Mouse (Mus musculus) adrenal gland, postnatal 4 days (tissue): ENCODE measurements around the gene Dppa4. TPM values are rescaled to one million over a fixed set of nuclear protein-coding genes. Genes with fewer than 3 reads are reported as not detected.
"Not testable (repeated sequence)": the region's sequence is repeated elsewhere in the genome, so short reads cannot be mapped to it uniquely, and the experiment has no call there.

ENCODE experiments used
- DNase-seq, 2 experiments: peaks; one replicate each; pipeline ENCODE4 v3.0.0; 2021 to 2022; ENCODE audit warnings: low spot score in 2 of 2, mixed read lengths in 2 of 2
- long read RNA-seq, 2 experiments: library from polyadenylated mRNA; stranded (forward); transcript quantifications; one replicate each; pipeline ENCODE4 v2.0.0; 2021
- total RNA-seq, 2 experiments: library from RNA; stranded (reverse); gene quantifications; 2 replicates each; pipeline ENCODE4 v1.2.3; 2021

Gene Dppa4
- not detected for total RNA-seq
- long read RNA-seq, experiment 1: 0 reads
- long read RNA-seq, experiment 2: 0 reads

DNA sequence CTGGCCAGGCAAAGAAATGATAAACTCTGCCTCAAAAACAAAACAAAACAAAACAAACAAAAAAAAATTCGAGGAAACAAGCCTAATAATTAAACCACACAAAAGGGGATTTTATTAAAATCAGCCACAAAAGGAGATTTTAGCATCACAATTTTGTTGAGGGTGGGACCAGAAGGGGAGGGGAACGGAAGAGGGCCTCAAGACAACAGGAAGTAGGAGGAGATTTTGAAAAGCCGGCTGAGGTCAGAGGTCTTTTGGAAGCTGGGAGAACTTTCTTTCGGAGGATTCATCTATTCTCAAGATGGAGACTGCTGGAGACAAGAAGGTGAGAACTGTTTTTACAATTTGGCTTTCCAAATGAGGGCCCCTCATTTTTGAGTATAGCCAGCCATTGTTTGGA lies at the start of gene Dppa4:
Gene Dppa4 (plus strand): TSS at position 217 of the 400 bp plus-strand sequence.
- no peak for DNase-seq

DNA sequence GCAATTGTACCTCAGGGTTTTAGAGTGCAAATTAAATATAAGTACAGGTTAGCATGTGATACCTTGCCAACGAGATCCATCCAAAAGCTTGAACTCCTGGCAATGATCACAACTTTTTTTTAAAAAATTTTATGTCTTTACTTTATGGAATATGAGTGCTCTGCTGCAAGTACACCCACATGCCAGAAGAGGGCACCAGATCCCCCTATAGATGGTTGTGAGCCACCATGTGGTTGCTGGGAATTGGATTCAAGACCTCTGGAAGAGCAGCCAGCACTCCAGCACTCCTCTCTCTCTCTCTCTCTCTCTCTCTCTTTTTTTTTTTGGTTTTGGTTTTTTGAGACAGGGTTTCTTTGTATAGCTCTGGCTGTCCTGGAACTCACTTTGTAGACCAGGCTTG lies 48.5 kb upstream of the Dppa4 start:
- DNase-seq: no peak

DNA sequence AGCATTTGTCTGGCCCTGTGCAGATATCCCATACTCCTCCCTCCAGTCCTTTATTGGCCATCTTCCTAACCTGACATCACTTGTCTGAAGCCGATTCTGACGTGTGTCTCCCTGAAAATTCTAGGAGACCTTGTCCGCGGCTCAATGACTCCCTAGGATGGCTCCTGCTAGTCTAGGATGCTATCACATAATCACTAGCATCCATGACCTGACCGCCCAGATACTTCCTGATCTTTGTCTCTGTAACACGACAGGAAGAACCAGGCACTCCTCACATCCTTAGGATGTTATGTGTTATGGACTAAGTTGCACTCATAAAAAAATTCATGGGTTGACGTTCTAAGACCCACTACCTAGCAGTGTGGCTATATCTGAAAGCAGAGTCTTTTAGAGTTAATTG lies 45.9 kb upstream of the Dppa4 start:
- no peak for DNase-seq

DNA sequence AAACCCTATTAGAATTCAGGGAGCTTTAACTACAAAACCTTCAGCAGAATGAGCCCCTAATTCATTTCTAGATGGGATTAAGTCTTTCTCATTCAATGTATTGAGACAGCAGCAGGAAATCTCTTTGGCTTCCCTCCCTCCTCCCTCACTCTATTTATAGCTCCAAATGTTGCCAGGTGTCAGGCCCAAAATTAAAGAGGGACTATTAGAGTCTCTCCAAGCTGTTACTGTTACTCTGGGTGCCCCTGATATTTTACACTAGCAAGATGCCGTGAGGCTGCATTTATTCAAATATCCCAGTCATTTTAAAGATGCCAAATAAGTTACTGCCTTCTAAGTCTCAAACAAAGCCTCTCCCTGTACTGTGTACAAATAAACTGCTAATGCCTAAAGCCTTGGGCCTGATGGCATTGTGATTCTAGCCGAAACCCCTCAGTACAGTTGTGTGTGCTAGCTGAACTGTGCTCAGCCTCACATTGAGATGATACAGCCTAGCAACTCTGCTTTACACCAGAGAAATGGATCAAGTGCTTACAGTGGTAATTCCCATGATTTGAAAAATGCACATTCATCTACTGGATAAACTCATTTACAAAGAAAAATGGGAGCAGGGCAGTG lies 36.4 kb upstream of the Dppa4 start:
- no peak for DNase-seq

DNA sequence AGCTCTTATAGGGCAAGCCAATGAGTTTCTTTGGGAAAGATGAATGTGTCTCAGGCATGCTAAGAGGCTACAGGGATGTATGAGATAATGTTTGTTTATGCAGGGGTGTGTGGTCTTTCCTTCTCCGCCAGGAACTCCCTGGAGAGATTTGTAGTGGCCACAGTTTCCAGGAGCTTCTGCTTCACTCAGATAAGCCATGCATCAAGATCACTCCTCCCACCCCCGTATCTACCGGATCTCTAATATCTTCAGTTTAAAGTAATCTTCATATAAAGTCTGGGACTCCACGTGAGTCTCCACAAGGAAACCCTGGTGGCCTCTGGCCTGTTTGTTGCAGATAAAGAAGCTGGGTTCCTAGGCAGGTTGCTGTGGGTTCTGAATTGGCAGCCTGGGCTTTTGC lies 30.7 kb upstream of the Dppa4 start:
- no peak for DNase-seq

DNA sequence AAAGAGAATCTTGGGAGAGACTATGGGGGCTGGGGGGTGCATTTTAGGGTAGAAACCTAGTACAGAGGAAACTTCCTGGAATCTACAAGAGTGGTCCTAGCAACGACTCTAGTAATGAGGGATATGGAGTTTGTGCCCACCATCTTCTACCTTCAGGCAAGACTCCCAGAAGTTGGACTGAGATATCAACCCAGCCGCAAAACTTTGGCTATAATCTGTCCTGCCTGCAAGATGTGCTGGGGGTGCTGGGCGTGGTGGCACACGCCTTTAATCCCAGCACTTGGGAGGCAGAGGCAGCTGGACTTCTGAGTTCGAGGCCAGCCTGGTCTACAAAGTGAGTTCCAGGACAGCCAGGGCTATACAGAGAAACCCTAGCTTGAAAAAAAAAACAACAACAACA lies 28.9 kb upstream of the Dppa4 start:
- DNase-seq: no peak

DNA sequence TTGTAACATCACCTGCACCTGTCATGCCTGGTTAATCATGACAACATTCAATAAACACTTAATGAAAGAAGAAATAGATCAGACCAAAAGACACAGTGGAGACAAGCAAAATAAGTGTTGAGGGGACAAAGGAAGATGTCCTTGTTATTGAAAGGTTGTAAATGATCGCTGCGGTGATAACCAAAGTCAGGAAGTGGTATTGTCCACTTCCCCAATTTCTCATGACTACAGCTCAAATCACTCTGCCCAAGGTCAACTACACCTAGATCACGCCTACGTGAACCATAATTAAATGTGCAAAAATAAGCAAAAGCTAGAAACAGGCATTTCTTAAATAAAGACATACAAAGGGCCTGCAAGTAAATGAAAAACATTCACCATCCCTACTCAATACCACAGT lies 24.0 kb upstream of the Dppa4 start:
- no peak for DNase-seq

DNA sequence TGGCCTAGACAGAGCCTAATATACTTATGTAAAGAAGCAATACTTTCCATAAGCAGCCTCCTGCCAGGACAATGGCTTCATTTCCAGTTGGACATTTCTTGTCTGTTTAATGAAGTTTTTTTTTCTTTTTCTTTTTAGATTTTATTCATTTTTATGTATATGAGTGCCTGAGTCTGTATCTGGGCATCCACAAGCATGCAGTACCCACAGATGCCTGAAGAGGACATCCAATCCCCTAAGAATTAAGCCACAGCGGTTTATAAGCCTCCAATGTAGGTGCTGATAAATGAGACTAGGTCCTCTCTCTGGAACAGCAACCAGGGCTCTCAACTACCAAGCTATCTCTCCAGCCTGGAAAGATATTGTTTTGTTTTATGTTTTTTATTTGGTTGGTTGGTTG lies 20.6 kb upstream of the Dppa4 start:
- no peak for DNase-seq

DNA sequence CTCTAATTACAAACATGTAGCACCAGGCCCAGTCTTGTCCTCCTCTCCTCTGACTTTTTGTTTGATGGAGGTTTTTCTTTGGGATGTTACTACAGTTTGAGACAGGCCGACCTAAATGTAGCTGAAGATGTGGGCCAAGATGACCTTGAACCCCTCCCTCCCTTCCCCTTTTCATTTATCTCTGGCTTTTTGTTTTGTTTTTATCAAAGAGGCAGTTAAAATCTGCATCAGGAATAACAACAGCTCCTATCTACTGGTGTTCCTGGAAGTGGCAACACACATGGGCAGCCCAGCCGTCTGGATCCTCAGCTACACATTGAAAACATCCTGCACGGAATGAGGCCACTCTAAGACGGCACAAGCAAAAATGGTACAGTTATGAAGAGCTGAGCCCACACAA lies 17.7 kb upstream of the Dppa4 start:
- DNase-seq: no peak

DNA sequence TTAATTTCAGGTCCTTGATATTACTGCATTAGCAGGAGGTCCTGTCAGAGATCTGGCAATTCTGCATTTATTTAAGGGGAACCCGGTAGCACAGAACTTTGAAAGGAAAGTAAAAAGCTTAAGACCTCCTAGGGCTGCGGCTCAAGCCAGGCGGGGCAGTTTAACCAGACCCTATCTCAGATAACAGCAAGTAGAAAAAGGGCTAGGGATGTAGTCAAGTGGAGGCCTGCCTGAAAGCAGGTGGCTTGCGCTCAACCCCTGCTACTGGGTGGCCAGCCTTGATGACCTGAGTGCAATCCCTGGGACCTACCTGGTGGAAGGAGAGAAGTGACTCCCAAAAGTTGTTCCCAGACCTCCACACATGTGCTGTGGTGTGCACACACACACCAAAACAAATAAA lies 6.6 kb upstream of the Dppa4 start:
- no peak for DNase-seq

DNA sequence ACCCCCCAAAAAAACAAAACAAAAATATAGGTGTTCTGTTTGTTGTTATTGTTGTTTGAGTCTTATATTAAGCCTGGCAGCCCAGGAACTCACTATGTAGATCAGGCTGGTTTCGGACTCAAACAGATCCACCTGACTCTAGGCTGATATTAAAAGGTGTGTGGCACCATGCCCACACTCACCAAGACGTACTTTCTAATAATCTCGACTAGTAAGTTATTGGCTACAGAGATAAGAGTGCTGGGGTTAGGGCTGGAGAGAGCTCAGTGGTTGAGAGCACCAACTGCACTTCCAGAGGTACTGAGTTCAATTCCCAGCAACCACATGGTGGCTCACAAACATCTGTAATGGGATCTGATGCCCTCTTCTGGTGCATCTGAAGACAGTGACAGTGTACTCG lies 2.6 kb upstream of the Dppa4 start:
- DNase-seq: no peak

DNA sequence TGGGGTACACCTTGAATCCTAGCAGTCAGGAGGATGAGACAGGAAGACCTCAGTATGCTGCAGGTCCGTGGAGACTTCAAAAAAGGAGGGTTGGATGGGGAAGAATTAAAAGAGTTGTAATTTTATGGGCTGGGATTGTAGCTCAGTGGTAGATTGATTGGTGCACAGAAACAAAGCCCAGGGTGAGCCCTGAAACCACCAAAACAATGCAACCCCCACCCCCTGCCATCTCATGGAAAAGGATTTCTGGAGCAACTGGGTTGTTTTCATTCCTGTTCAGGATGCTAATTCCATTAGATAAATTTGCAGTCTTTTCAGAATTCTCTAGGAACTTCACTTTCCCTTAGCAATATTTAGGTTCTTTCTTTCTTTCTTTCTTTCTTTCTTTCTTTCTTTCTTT lies 732 bp upstream of the Dppa4 start:
- no peak for DNase-seq

DNA sequence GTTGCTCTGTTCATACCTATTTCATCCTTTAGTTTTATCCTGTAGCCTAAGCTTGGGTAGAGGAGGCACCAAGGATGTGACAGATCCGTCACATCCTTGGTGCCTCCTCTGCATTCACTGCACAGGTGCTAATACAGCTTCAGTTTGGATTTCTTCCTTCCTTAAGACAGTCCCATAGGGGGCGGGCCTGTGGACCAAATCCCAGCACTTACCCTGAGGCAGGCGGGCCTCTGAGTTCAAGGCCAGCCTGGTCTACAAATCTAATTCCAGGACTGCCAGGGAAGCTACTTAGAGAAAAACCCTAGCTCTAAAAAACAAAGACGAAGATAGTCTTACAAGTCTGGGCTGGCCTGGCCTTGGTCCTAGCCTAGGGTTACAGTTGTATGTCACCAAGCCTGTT lies 2.0 kb downstream of the Dppa4 start:
- no peak for DNase-seq

DNA sequence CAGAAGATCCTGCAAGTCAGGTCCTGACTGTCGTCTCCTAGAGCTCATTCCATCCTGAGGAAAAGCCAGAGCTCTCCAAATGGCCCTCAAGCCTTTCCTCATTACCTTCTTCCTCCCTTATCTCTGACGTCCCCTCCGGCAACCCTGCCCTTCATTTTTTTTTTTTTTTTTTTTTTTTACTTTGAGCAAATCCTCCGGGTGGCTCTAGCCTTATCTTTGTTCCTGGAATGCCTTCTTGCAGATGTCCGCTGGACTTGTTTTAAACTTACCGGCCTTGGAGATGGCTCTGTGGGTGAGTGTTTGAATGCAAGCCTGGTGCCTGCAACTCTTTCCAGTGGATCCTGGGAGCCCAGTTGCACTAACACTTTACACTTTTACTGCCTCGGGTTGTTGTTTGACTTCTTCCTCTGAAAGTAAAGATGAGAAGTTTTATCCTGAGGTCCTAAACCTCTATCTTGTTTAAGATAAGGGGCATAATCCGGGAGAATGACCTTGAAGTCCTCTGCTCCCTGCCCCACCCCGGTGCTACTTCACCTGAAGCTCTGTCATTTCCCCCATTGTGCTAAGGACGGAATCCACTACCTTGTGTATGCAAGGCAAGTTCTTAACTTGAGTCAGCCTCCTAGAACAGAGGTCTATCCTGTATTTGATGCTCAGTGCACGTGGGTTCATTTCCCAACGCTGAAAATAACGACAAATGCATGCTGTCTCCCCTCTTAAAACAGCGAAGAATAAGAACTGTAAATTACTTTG lies 14.0 kb downstream of the Dppa4 start:
- DNase-seq: no peak

DNA sequence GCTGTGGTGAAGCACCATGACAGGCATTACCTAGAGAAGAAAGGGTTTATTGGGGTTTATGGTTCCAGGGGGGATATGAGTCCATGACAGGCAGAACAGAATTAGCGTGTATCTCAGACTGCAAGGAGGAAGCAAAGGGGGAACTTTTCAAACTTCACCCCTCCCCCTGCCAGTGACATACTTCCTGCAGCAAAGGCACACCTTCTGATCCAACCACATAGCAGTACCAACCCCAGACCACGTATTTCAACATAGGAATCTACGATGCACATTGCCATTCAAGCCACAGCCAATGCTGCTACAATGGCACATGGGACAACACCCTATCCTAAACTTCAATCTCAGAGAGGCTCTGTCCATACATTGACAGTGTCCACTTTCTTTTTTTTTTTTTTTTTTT lies 16.4 kb downstream of the Dppa4 start:
- DNase-seq: no peak

DNA sequence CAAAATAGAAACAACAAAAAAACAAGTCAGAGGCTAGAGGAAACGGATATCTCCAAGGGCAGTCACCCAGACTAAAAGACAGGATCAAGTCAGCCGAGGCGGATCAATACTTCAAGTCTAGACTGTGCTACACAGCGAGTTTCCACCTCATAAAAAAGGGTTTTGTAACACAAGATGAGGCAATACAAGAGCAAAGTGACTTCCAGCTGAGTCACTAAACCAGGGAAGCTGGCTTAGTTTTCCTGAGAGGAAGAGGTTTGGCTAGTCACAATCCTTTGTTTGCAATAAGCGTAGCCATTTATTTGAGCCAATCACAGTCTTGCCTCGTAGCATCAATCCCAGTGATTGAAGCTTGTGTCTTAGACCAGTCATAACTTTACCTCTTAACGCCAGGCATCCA lies 20.0 kb downstream of the Dppa4 start, which contains the start of gene Dppa2:
Gene Dppa2 (plus strand): TSS at position 400 of the 400 bp plus-strand sequence.
- no peak for DNase-seq

DNA sequence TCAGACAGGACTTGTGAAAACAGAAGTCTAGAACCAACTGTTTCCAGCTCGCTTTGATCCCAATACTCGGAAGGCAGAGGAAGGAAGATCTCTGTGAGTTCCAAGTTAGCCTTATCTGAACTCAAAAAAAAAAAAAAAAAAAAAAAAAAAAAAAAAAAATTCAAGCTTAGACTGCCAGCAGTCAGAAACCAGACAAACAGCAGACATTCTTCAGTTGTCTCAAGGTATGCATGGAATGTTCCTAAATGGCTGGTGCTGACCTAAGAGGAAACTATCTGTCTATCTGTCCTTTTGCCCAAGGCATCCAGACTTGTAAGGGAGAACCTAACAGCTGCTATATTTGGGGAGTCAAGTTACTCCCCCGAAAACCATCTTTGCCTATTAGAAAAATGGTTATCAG lies 20.4 kb downstream of the Dppa4 start:
- no peak for DNase-seq

DNA sequence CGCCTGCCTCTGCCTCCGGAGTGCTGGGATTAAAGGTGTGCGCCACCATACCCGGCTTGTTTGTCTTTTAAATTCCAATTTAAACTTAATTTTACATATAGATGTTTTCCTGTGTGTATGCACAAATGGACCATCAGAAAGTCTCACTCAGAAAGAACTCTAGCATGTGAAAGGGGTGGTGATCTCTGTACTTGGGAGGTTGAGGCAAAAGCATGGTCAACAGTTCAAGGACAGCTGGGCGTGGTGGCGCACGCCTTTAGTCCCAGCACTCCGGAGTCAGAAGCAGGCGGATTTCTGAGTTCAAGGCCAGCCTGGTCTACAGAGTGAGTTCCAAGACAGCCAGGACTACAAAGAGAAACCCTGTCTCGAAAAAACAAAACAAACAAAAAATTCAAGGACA lies 25.4 kb downstream of the Dppa4 start:
- not testable (repeated sequence) for DNase-seq

DNA sequence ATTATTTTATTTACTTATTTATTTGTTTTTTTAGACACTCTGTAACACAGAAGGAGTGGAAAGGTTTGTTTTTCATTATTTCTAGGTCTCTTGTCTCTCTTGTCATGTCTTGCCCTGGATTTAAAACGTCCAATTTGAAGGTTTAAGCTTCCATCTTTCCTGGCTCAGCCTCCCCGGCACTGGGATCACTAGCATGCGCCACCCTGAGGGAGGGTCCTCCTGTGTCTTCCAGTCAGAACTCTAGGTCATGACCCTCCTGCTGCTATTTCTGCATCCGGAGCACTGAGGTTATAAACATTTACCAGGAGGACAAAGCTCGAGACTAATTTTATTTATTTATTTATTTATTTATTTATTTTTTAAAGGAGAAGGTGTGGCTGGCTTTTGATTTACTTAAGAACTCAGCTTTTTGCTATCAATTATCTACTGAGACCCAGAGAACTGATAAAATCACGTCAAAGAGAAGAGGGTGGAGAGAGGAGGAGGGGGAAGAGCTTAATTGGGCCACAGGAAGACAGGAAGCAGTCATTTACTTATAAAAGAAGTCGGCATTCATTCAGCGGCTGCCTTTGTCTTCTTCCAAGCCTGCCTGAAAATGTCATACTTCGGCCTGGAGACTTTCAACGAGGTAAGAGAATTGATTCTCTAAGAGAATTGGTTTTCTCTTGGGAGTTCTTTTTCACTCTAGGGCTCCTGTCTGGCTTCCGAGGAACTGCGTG lies 26.5 kb downstream of the Dppa4 start:
- no peak for DNase-seq

DNA sequence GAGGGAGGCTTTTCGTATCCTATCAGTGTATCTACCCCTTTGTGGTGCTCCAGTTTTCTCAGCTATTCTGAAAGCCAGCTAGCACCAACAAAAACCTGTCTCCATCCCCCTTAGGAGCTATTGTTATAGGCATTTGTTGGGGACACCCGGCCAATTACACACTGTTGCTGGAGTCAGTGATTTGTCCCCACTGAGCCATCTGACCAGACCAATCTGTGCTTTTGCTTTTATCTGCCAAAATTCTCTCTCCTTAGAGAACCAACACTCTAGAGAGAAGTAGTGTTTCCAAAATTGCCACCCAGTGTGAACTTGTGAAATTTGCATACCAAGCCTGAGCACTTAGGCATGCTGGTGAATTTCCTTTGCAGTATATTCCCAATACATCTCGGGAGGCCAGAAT lies 31.8 kb downstream of the Dppa4 start:
- DNase-seq: no peak

DNA sequence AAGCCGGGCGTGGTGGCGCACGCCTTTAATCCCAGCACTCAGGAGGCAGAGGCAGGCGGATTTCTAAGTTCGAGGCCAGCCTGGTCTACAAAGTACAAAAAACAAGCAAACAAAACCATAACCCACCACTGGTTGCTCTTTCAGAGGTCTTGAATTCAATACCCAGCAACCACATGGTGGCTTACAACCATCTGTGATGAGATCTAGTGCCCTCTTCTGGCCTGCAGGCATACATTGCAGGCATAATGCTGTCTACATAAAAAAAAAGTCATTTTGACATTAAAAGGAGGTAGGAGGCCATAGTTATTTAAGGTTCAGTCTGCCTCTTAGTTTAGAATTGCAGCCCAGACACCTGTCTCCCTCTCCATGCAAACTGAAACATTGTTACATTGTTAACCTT lies 37.2 kb downstream of the Dppa4 start:
- DNase-seq: no peak

DNA sequence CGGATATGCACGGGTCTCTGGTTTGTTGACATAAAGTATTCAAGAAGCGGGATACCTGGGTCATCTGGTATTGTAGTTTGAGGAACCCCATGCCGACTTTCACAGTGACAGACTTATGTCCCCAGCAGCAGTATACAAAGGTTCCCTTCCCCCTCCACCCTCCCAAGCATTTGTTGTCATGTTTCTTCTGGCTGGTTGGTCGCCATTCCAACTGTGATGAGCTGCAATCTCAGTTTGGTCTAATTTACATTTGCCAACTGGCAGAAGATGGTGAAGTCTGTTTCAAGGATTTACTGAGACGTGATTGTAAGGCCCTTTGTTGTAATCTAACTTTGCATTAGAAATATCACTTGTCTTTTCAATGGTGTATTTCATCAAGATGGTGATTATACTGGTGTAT lies 39.6 kb downstream of the Dppa4 start:
- no peak for DNase-seq
